Mouse (Mus musculus): ENCODE results near the gene Usf3.

The Usf3 gene

GRCm38 (mm10) chr16:44233019-44233418, 60.0 kb downstream of the Usf3 start:
- WGBS = 94% methylated on average over 7 of the region's 7 CpGs

- WGBS = 35% methylated on average over 3 of the region's 3 CpGs
Observed at GRCm38 (mm10) chr16:44237836-44238235, 64.8 kb downstream of the Usf3 start.

DNA sequence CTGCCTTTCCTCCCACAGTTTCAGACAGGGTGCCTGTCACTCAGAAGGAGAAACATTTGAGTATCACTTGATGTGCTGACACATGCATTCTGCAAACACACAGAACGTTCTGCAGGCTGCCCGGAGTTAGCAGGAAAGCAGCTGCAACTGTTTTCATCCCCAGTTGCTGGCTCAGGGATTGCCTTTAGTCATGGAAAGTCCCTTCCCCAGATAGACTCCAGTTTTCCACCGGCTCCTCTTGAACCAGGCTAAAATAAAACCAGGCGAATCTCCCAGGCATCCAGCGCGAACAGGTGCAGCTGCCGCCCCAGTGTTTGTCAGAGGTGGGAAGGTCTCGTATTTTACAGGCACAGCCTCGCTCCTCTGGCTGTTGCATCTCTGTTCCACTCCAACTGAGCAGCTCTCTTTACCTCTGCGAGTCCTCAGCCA, 65.8 kb downstream of the Usf3 start:
- 37% methylated on average over 10 of the region's 10 CpGs for WGBS

GRCm38 (mm10) chr16:44240406-44240805, 67.4 kb downstream of the Usf3 start:
- WGBS = 70% methylated on average over 8 of the region's 8 CpGs

GRCm38 (mm10) chr16:44242633-44243032, 69.6 kb downstream of the Usf3 start:
- 19% methylated on average over 1 of the region's 1 CpGs for WGBS

- WGBS = 73% methylated on average over 7 of the region's 7 CpGs
Observed at GRCm38 (mm10) chr16:44243323-44243722, 70.3 kb downstream of the Usf3 start.

GRCm38 (mm10) chr16:44249985-44250384, 76.9 kb downstream of the Usf3 start:
- WGBS = 59% methylated on average over 10 of the region's 10 CpGs

- WGBS = 92% methylated on average over 3 of the region's 3 CpGs
Observed at GRCm38 (mm10) chr16:44252735-44253134, 79.7 kb downstream of the Usf3 start.

DNA sequence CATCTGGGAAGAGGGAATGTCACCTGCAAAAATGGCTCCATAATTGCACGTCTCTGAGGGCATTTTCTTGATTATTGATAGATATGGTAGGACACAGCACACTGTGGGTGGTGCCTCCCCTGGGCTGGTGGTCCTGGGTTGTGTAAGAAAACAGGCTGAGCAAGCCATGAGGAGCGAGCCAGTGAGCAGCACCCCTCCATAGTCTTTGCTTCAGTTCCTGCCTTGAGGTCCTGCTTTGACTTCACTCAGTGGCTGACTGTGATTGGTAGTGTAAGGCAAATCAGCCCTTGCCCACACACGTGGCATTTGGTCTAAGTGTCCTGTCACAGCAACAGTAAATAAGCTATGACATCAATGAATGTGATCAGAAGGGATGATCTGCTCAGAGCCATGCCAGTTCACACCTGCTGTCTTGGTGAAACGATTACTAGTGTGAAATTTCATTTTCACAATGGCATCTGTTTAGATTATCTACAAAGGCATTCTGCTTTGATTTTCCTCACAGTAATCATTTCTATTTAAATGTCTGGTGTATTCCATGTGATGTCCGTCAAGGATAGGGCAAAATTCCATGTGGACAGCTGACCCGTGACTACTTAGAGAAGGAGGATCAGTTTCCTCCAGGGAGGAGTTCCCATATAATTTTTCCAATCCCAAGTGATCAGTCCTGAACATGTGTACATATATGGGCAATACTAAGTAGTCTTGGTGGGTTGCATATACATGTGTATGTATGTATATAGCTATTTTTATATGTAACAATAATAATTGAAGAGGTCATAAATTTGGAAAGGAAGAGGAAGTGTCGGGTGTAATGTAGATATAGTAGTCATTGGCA, 81.0 kb downstream of the Usf3 start:
- WGBS = 66% methylated on average over 7 of the region's 7 CpGs

- 39% methylated on average over 7 of the region's 7 CpGs for WGBS
Observed at GRCm38 (mm10) chr16:44254698-44255097, 81.7 kb downstream of the Usf3 start.

DNA sequence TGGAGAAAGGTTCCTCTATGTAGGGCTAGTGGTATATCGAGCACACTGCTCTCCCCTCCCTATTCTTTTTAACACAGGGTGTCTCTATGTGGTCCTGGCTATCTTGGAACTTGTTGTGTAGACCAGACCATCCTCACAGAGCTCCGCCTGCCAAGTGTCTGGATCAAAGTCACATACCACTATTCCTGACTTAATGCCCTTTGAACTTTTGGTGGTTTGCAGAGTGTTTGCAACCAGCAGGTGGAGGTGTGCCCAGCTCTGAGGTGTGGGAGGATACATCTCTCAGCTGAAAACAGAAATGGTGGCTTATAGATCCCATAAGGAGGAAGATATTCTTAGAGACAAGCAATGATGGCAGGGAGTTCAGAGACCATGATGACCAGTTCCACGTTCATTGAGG, 84.4 kb downstream of the Usf3 start:
- WGBS = 71% methylated on average over 3 of the region's 3 CpGs

DNA sequence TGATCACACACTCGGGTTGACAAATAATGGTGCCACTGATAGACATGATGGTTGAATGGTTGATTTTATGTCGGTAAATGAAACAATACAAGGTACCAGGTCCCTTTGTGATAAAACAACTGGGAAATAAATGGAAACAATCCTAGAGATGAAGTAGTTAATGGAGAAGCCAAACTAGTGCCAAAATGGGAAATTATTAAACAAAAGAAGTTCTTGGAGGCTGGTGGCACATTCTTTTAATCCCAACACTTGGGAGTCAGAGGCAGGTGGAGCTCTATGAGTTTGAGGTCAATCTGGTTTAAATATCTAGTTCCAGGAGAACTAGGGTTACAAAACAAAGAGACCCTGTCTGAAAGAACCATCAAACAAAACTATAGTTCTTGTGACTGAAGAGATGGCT, 91.9 kb downstream of the Usf3 start:
- WGBS = 56% methylated on average over 2 of the region's 2 CpGs

DNA sequence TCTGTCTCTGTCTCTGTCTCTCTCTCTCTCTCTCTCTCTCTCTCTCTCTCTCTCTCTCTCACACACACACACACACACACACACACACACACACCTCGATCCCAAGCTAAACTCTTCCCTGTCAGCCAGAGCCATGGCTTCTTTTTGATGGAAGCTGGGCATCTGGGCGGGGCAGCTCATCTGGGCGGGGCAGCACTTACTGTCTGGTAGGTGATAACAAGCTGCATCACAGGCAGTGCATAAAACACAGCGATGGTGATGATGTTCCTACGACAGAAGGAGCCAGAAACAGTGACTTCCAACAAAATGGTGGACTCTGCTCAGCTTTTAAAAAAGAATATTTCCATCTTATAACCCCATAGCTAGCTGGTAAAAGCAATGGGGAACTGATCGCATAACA, 92.5 kb downstream of the Usf3 start:
- 91% methylated on average over 6 of the region's 6 CpGs for WGBS

GRCm38 (mm10) chr16:44268541-44269215, 95.6 kb downstream of the Usf3 start:
- WGBS = 44% methylated on average over 7 of the region's 7 CpGs

- WGBS = 72% methylated on average over 6 of the region's 6 CpGs
Observed at GRCm38 (mm10) chr16:44269578-44269977, 96.5 kb downstream of the Usf3 start.

DNA sequence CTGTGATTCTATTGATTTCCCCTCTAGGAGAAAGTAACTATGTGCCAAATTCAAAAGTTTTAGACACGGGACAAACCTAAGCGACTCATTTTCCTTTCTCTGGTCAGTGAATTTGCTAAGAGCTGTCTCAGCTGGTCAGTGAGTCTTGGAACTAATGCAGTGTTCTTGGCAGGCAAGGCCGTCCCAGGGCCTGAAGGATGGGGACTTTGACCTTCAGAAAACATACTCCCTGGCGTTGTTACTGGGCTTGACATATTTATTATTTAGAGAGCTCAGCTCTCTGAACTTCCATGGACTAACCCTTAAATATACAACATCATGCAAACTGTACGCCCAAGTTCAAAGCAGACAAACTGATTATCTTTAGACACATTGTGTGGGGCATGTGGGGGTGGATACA, 97.6 kb downstream of the Usf3 start:
- 64% methylated on average over 5 of the region's 5 CpGs for WGBS

- 64% methylated on average over 9 of the region's 9 CpGs for WGBS
Observed at GRCm38 (mm10) chr16:44271371-44272038, 98.5 kb downstream of the Usf3 start.
